Mouse (Mus musculus): ENCODE measurements at regions not wholly inside any gene's neighbourhood (a gene's known extent, or its start where the extent isn't known, plus 50 kb on each side); places are given as distances from the start of the nearest gene placed in this dataset.

GRCm38 (mm10) chr2:129952486-129952885 lies 59.7 kb upstream of the Tgm3 start:
- DNase-seq (ENCODE audit: low spot score): no peak

- no peak for DNase-seq (ENCODE audit: low spot score)
These were observed 56.9 kb upstream of the Tgm3 start for GRCm38 (mm10) chr2:129955260-129955691.

GRCm38 (mm10) chr2:129958120-129958519 lies 54.0 kb upstream of the Tgm3 start:
- DNase-seq (ENCODE audit: low spot score): no peak

GRCm38 (mm10) chr2:129960364-129960763 lies 51.8 kb upstream of the Tgm3 start:
- DNase-seq (ENCODE audit: low spot score): no peak

GRCm38 (mm10) chr2:129961522-129961921 lies 50.6 kb upstream of the Tgm3 start:
- no peak for DNase-seq (ENCODE audit: low spot score)
